Mouse (Mus musculus): ENCODE data around the gene Gja8.

Gene Gja8

GRCm38 (mm10) chr3:96874808-96875571 lies 50.8 kb downstream of the Gja8 start:
- no peak for DNase-seq

DNA sequence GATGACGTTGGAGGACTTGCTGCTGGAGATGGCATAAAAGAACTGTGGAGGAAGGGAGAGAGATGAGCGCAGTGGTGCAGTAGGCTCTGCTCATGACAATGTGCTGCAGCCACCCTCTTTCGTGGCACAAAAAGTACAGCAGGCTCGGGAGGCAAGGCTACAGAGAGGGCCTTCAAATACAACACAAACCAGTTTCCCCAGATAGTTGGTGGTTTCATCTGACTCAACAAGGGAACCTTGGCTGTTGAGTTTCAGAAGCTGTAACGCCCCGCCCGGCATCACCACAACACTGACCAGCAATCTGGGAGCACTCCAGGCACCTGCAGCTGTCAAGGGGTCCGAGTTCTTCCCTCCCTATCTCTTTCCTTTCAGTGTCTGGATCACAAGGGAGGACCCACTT lies 53.3 kb downstream of the Gja8 start:
- DNase-seq = no peak

DNA sequence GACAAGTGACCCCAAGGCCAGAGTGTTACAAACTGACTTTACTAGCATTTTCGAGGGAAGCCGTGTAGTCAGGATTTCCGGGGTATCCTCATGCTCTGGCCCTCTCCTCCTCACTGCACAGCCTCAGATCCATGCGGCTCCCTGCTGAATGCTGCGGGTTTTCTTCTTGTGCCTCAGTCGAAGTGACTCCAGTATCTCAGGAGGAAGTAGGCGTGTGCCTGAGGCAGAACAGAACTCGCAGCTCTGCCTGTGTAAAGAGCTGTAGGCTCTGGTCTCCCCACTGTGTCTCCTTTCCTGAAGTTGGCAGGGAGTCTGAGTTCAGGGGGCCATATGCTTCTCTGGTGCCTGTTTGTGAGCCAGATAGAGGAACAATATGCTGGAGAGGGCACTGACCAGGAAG lies 54.8 kb downstream of the Gja8 start:
- no peak for DNase-seq

DNA sequence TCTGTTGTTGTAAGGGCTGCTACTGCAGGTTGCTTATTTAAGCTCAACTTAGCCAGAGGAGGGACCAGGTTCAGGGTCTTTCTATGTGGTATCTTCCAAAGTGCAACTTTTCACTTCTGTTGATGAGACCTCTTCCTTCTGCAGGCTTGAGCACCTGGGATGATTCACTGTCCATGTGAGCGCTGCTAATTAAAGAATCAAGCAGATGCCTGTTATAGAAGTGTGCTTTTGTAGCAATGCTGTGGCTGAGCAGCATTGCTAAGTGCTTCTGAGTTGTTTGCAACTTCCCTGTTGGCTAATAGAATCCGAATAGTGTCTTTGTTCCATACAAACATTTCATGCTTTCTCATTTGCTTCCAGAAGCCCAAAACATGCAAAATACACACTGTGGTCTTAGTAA lies 55.5 kb downstream of the Gja8 start:
- DNase-seq = no peak

- DNase-seq = no peak
Measured at GRCm38 (mm10) chr3:96869091-96869490, 56.7 kb downstream of the Gja8 start.

GRCm38 (mm10) chr3:96868566-96868965 lies 57.3 kb downstream of the Gja8 start:
- DNase-seq = no peak

DNA sequence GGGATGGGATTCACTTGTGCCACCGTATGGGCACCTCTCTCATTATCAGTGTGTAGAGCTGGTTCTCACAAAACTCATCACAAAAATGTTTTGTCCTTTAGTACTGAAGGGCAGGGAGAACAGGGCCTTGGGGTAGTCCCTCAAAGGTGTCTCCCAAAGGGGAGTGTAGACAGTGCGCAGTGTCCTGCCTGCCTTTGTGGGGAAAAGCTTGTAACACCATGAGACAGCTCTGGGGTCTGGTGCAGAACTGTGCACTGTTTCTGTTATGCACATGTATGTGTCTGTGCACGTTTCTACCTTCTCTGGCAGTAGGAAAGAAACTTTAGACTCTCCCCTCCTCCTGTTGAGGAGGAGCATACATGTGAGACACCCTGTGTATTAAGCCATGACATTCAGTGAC lies 58.0 kb downstream of the Gja8 start:
- no peak for DNase-seq

All from cerebellum, adult 11 months (tissue).